Mouse (Mus musculus) CH12.LX (cell line): ENCODE measurements around the gene Poglut1.

Experiments
- BHLHE40 ChIP-seq: IDR thresholded peaks from 2 replicates; pipeline ENCODE4 v1.6.1; 2011; ENCODE audit warnings: mild to moderate bottlenecking, low read depth, low read length, improper control_type of control experiment
- CHD2 ChIP-seq: IDR thresholded peaks from 2 replicates; pipeline ENCODE4 v1.6.1; 2011; ENCODE audit warnings: low read length, improper control_type of control experiment
- CTCF ChIP-seq, 2 experiments: IDR thresholded peaks in 1 of 2; conservative IDR thresholded peaks in 1 of 2; 2 replicates each; pipeline ENCODE4 v1.5.1; 2011 to 2012; ENCODE audit warnings: low read depth in 2 of 2, low read length in 2 of 2, improper control_type of control experiment in 1 of 2, inconsistent platforms in 1 of 2, mild to moderate bottlenecking in 1 of 2, moderate library complexity in 1 of 2
- TBP ChIP-seq: conservative IDR thresholded peaks from 2 replicates; pipeline ENCODE4 v1.6.1; 2011; ENCODE audit warnings: low read depth, low read length, improper control_type of control experiment
- UBTF ChIP-seq: IDR thresholded peaks from 2 replicates; pipeline ENCODE4 v1.6.1; 2012; ENCODE audit warnings: low read depth, mild to moderate bottlenecking, inconsistent platforms, low read length, improper control_type of control experiment, moderate library complexity
- USF2 ChIP-seq: conservative IDR thresholded peaks from 2 replicates; pipeline ENCODE4 v1.6.1; 2011; ENCODE audit warnings: low read depth, low read length, improper control_type of control experiment
- ZKSCAN1 ChIP-seq: IDR thresholded peaks from 2 replicates; pipeline ENCODE4 v1.6.1; 2012; ENCODE audit warnings: low read depth, inconsistent platforms, low read length, improper control_type of control experiment, borderline replicate concordance
- ZMIZ1 ChIP-seq: IDR thresholded peaks from 2 replicates; pipeline ENCODE4 v1.6.1; 2012; ENCODE audit warnings: low read depth, mild to moderate bottlenecking, inconsistent platforms, low read length, improper control_type of control experiment

DNA sequence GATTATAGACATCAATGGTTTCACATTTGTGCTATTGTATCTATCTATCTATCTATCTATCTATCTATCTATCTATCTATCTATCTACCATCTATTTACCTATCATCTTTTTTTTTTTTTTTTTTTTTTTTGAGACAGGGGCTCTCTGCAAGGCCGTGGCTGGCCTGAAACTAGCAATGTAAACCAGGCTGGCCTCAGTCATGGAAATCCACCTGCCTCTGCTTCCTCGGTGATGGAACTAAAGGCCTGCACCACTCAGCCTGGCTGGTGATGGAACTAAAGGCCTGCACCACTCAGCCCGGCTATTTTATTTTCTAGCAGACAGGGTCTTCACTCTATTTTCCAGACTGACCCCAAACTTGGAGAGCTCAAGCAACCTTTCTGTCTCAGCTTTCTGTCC is 71.8 kb downstream of the Poglut1 start:
- TF ChIP-seq CHD2 (no peak), ZMIZ1 (no peak), CTCF (conservative IDR thresholded peaks at IDR 0.05 in 1 of 2, IDR thresholded peaks at IDR 0.05 in 1 of 2; ENCODE audit: low read depth in 2 of 2, low read length in 2 of 2) (no peak), BHLHE40 (no peak), UBTF (no peak), ZKSCAN1 (no peak), USF2 (no peak), TBP (no peak)
